Mouse (Mus musculus) MEL (cell line): ENCODE data around the gene Mta1.

ENCODE experiments used
- CTCF ChIP-seq, 3 experiments: IDR thresholded peaks in 2 of 3; conservative IDR thresholded peaks in 1 of 3; 2 replicates each; pipeline ENCODE4 v1.5.1; 2011 to 2012; ENCODE audit warnings: low read length in 3 of 3, low read depth in 2 of 3, mild to moderate bottlenecking in 2 of 3, improper control_type of control experiment in 1 of 3, inconsistent platforms in 1 of 3, mixed read lengths in 1 of 3, moderate library complexity in 1 of 3; ENCODE audit not compliant: control insufficient read depth in 1 of 3, insufficient read depth in 1 of 3, poor library complexity in 1 of 3, severe bottlenecking in 1 of 3
- ELF1 ChIP-seq: IDR thresholded peaks from 2 replicates; pipeline ENCODE4 v1.6.1; 2014; ENCODE audit warnings: low read depth, mild to moderate bottlenecking, inconsistent platforms, low read length, improper control_type of control experiment, moderate library complexity
- SIN3A ChIP-seq: IDR thresholded peaks from 2 replicates; pipeline ENCODE4 v1.6.1; 2012; ENCODE audit warnings: low read length, improper control_type of control experiment, inconsistent platforms

- TF ChIP-seq CTCF (IDR thresholded peaks at IDR 0.05 in 2 of 3, conservative IDR thresholded peaks at IDR 0.05 in 1 of 3; ENCODE audit: control insufficient read depth in 1 of 3, insufficient read depth in 1 of 3, low read depth in 2 of 3, low read length in 3 of 3, poor library complexity in 1 of 3, severe bottlenecking in 1 of 3) = no peak
- no peak for TF ChIP-seq SIN3A
- TF ChIP-seq ELF1 = no peak
Observed at GRCm38 (mm10) chr12:113060178-113060577, 37.9 kb upstream of the Mta1 start.
